Mouse (Mus musculus) adrenal gland, postnatal 14 days (tissue): ENCODE results near the gene Clic6. TPM values are rescaled to one million over a fixed set of nuclear protein-coding genes. Genes with fewer than 3 reads are reported as not detected.

Experiments
- total RNA-seq: library from RNA; stranded (reverse); gene quantifications from 2 replicates; pipeline ENCODE4 v1.2.3, GENCODE M21; 2021

The Clic6 gene
- total RNA-seq, 1 experiment from 2014 or later: 0.70 TPM

Other genes starting within 250 kb of the Clic6 start
- not detected in 2 replicates for gene Kcne2, start 193.3 kb upstream of the Clic6 start, total RNA-seq
- gene Smim11, start 184.4 kb upstream of the Clic6 start, total RNA-seq: 63.6 and 68.8 TPM in 2 replicates
- gene Fam243, start 164.3 kb upstream of the Clic6 start, total RNA-seq: not detected in 2 replicates
- not detected in 2 replicates for gene Kcne1, start 126.3 kb upstream of the Clic6 start, total RNA-seq
- gene Rcan1, start 14.9 kb upstream of the Clic6 start, total RNA-seq: 16.6 and 16.9 TPM in 2 replicates